Mouse (Mus musculus): Measurements from ENCODE around the gene Crisp4. TPM values are rescaled to one million over a fixed set of nuclear protein-coding genes. Genes with fewer than 3 reads are reported as not detected.

Crisp4 gene
- total RNA-seq (2012; rRNA removed) = not detected in 2 replicates

DNA sequence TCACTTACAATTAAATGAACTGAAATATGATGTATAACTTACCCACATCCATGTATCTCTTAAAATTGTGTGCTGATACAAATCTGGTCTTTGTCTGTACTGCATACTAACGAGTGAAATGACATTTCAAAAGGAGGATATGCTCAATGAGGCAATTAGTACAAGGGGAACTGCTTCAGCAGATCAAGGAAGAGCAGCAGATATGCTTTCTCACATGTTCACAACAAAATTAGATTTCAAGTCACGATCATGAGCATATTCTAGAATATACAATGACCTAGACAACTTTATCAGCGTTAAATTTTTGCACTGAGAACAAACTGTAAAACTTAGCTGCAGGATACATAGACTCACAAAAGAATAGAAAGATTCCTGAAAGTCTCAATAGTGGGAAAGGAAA, at the start of gene Crisp4:
Gene Crisp4 (minus strand): TSS at position 101 of the 400 bp plus-strand sequence.
- H3K4me3 ChIP-seq (ENCODE audit: insufficient read depth in 1 of 2, low read depth in 1 of 2, low read length in 2 of 2, poor library complexity in 1 of 2, severe bottlenecking in 1 of 2) = no peak within 1 kb of the TSS
- no peak within 1 kb of the TSS for H3K9ac ChIP-seq (ENCODE audit: insufficient read depth, low read depth, low read length, poor library complexity, severe bottlenecking)
- no peaks in the 10 kb centered on the region for H3K36me3 ChIP-seq (ENCODE audit: control insufficient read depth, insufficient read depth, low read length, poor library complexity, severe bottlenecking)
- no peaks in the 10 kb centered on the region for H3K4me1 ChIP-seq (ENCODE audit: control insufficient read depth in 2 of 2, insufficient read depth in 2 of 2, low read length in 2 of 2, poor library complexity in 1 of 2)
- H3K9me3 ChIP-seq (ENCODE audit: control insufficient read depth, insufficient read depth, low read depth, low read length) = no peaks in the 10 kb centered on the region
- in situ Hi-C loops (cut with MboI; ENCODE audit: low sequenced_read_pairs in 2 of 2, unreplicated experiment in 2 of 2) = no loop called here
- no peak within 1 kb of the TSS for H3K27ac ChIP-seq (ENCODE audit: insufficient read depth, low read depth, low read length, poor library complexity, severe bottlenecking)
- no peak for TF ChIP-seq CHD2 (IDR thresholded peaks at IDR 0.05; ENCODE audit: low read depth, low read length)
- no peak for TF ChIP-seq ZNF384 (IDR thresholded peaks at IDR 0.05; ENCODE audit: low read depth, low read length)
- no peak for TF ChIP-seq ZC3H11A (IDR thresholded peaks at IDR 0.05; ENCODE audit: borderline replicate concordance, low read depth, low read length)
- no peak for TF ChIP-seq MAFK (IDR thresholded peaks at IDR 0.05; ENCODE audit: insufficient read depth, low read depth, low read length)
- TF ChIP-seq HCFC1 (IDR thresholded peaks at IDR 0.05; ENCODE audit: borderline replicate concordance, insufficient read depth, low read length) = no peak
- no peak for DNase-seq (ENCODE audit: low read depth, low spot score)

DNA sequence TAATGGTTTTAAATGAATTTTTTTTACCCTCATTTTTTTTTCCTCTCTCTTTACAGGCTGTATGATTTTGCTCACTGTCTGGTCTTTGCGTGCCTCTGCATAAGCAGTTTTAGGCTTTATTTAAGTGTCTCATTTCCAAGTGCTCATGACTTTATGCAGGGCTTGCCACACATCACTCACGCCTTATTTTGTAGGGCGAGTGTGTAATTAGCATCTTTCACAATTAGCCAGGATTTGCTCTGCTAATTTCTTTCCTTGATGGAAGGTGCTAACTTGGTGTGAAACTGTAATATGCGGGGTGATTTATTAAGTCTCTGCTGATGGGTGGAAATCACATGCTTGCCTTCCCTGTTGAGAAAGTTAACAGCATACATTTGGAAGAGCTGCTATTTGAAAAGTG, 46.0 kb upstream of the Crisp4 start:
- Histone ChIP-seq H3K9ac (ENCODE audit: insufficient read depth, low read depth, low read length, poor library complexity, severe bottlenecking) (no peak overlapping the region), H3K4me1 (ENCODE audit: control insufficient read depth in 2 of 2, insufficient read depth in 2 of 2, low read length in 2 of 2, poor library complexity in 1 of 2) (no peaks in the 10 kb centered on the region), H3K36me3 (ENCODE audit: control insufficient read depth, insufficient read depth, low read length, poor library complexity, severe bottlenecking) (no peaks in the 10 kb centered on the region), H3K4me3 (ENCODE audit: insufficient read depth in 1 of 2, low read depth in 1 of 2, low read length in 2 of 2, poor library complexity in 1 of 2, severe bottlenecking in 1 of 2) (no peak overlapping the region), H3K27ac (ENCODE audit: insufficient read depth, low read depth, low read length, poor library complexity, severe bottlenecking) (no peak overlapping the region), H3K9me3 (ENCODE audit: control insufficient read depth, insufficient read depth, low read depth, low read length) (no peaks in the 10 kb centered on the region)
- TF ChIP-seq ZNF384 (IDR thresholded peaks at IDR 0.05; ENCODE audit: low read depth, low read length) (no peak), ZC3H11A (IDR thresholded peaks at IDR 0.05; ENCODE audit: borderline replicate concordance, low read depth, low read length) (no peak), CHD2 (IDR thresholded peaks at IDR 0.05; ENCODE audit: low read depth, low read length) (no peak), MAFK (IDR thresholded peaks at IDR 0.05; ENCODE audit: insufficient read depth, low read depth, low read length) (no peak)
- DNase-seq (ENCODE audit: low read depth, low spot score) = no peak
- in situ Hi-C loops (cut with MboI; ENCODE audit: low sequenced_read_pairs in 2 of 2, unreplicated experiment in 2 of 2) = no loop called here

GRCm38 (mm10) chr1:18190714-18191712, 45.3 kb upstream of the Crisp4 start:
- Histone ChIP-seq H3K9ac (ENCODE audit: insufficient read depth, low read depth, low read length, poor library complexity, severe bottlenecking) (no peak overlapping the region), H3K4me3 (ENCODE audit: insufficient read depth in 1 of 2, low read depth in 1 of 2, low read length in 2 of 2, poor library complexity in 1 of 2, severe bottlenecking in 1 of 2) (no peak overlapping the region), H3K27ac (ENCODE audit: insufficient read depth, low read depth, low read length, poor library complexity, severe bottlenecking) (no peak overlapping the region), H3K36me3 (ENCODE audit: control insufficient read depth, insufficient read depth, low read length, poor library complexity, severe bottlenecking) (no peaks in the 10 kb centered on the region), H3K4me1 (ENCODE audit: control insufficient read depth in 2 of 2, insufficient read depth in 2 of 2, low read length in 2 of 2, poor library complexity in 1 of 2) (no peaks in the 10 kb centered on the region), H3K9me3 (ENCODE audit: control insufficient read depth, insufficient read depth, low read depth, low read length) (no peaks in the 10 kb centered on the region)
- TF ChIP-seq ZNF384 (IDR thresholded peaks at IDR 0.05; ENCODE audit: low read depth, low read length) (no peak), CHD2 (IDR thresholded peaks at IDR 0.05; ENCODE audit: low read depth, low read length) (no peak), ZC3H11A (IDR thresholded peaks at IDR 0.05; ENCODE audit: borderline replicate concordance, low read depth, low read length) (no peak), MAFK (IDR thresholded peaks at IDR 0.05; ENCODE audit: insufficient read depth, low read depth, low read length) (no peak), HCFC1 (IDR thresholded peaks at IDR 0.05; ENCODE audit: borderline replicate concordance, insufficient read depth, low read length) (no peak)
- DNase-seq (ENCODE audit: low read depth, low spot score) = no peak
- in situ Hi-C loops (cut with MboI; ENCODE audit: low sequenced_read_pairs in 2 of 2, unreplicated experiment in 2 of 2) = no loop called here

GRCm38 (mm10) chr1:18181167-18181566, 35.5 kb upstream of the Crisp4 start:
- Histone ChIP-seq H3K27ac (ENCODE audit: insufficient read depth, low read depth, low read length, poor library complexity, severe bottlenecking) (no peak overlapping the region), H3K9ac (ENCODE audit: insufficient read depth, low read depth, low read length, poor library complexity, severe bottlenecking) (no peak overlapping the region), H3K4me1 (ENCODE audit: control insufficient read depth in 2 of 2, insufficient read depth in 2 of 2, low read length in 2 of 2, poor library complexity in 1 of 2) (no peaks in the 10 kb centered on the region), H3K36me3 (ENCODE audit: control insufficient read depth, insufficient read depth, low read length, poor library complexity, severe bottlenecking) (no peaks in the 10 kb centered on the region), H3K4me3 (ENCODE audit: insufficient read depth in 1 of 2, low read depth in 1 of 2, low read length in 2 of 2, poor library complexity in 1 of 2, severe bottlenecking in 1 of 2) (no peak overlapping the region), H3K9me3 (ENCODE audit: control insufficient read depth, insufficient read depth, low read depth, low read length) (no peaks in the 10 kb centered on the region)
- DNase-seq (ENCODE audit: low read depth, low spot score) = no peak
- in situ Hi-C loops (cut with MboI; ENCODE audit: low sequenced_read_pairs in 2 of 2, unreplicated experiment in 2 of 2) = no loop called here
- TF ChIP-seq MAFK (IDR thresholded peaks at IDR 0.05; ENCODE audit: insufficient read depth, low read depth, low read length) = no peak
- no peak for TF ChIP-seq HCFC1 (IDR thresholded peaks at IDR 0.05; ENCODE audit: borderline replicate concordance, insufficient read depth, low read length)
- TF ChIP-seq CHD2 (IDR thresholded peaks at IDR 0.05; ENCODE audit: low read depth, low read length) = no peak
- TF ChIP-seq ZC3H11A (IDR thresholded peaks at IDR 0.05; ENCODE audit: borderline replicate concordance, low read depth, low read length) = no peak
- TF ChIP-seq ZNF384 (IDR thresholded peaks at IDR 0.05; ENCODE audit: low read depth, low read length) = no peak

All from ES-E14 (cell line).